Mouse (Mus musculus) kidney, postnatal 36 days (tissue): Measurements from ENCODE around the gene Gpt2.

ENCODE experiments used
- DNase-seq, 2 experiments: peaks; one replicate each; pipeline ENCODE4 v3.0.0; 2021 to 2022; ENCODE audit warnings: mixed read lengths in 2 of 2

Gpt2 gene

DNA sequence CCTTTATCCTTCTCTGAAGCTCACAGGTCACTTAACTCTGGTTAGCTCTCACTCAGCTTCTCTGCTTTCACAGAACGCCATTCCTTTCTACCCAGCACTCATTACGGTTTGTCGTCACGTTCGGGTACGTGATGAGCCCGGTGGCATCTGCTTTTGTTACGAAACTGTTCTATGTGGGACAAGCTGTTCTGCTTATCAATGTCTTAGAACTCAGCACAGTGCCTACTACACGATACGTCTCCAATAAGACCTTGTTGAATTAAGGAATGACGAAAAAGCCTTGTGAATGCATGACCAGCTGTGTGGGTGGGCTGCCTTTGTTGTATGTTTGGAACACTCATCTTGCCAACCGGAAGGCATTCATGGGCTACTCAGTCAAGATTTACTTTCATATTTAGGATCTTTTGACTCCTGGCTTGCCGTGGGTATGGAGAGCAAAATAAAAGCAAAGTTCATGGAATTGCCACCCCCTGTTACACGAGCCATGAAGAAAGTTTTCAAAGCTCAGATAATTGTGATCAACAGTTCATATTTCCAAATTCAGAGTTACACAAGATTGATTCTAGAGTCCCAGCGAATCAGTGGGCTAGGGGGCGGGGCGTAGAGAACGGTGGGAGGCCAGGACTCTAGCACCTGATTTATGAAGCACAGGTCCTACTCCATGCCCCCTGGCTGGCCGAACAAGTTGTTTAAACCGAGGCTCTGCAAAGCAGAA is 4.3 kb upstream of the Gpt2 start:
- no peak for DNase-seq

DNA sequence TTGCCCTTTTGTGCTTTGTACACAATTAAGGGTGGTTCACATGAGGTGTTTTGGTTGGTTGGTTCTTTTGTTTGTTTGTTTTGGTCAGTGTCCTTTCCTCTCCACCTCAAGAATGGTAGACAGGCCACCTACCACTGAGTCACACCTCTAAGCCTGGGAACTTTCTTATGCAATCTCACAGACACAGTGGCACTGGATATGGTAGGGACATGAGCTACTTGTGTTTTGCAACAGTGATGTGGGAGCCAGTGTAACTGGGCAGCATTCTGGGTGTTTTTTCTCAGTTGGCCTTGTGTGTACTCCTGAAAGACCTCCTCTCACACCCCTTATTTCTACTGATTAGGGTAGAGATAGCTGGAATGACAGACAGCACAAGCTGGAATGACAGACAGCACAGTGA is 3.7 kb upstream of the Gpt2 start:
- DNase-seq = no peak

DNA sequence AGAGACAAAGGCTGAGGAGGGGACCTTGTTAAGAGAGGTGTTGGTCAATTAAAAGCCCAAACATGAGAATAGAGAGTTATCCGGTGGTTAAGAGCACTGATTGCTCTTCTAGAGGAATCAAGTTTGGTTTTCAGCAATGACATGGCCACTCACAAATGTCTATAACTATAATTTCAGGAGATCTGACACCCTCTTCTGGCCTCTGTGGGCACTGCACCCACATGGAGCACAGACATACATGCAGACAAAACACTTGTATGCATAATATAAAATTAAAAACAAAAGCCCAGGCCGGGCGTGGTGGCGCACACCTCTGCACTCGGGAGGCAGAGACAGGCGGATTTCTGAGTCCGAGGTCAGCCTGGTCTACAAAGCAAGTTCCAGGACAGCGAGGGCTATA is 2.8 kb upstream of the Gpt2 start:
- no peak for DNase-seq

DNA sequence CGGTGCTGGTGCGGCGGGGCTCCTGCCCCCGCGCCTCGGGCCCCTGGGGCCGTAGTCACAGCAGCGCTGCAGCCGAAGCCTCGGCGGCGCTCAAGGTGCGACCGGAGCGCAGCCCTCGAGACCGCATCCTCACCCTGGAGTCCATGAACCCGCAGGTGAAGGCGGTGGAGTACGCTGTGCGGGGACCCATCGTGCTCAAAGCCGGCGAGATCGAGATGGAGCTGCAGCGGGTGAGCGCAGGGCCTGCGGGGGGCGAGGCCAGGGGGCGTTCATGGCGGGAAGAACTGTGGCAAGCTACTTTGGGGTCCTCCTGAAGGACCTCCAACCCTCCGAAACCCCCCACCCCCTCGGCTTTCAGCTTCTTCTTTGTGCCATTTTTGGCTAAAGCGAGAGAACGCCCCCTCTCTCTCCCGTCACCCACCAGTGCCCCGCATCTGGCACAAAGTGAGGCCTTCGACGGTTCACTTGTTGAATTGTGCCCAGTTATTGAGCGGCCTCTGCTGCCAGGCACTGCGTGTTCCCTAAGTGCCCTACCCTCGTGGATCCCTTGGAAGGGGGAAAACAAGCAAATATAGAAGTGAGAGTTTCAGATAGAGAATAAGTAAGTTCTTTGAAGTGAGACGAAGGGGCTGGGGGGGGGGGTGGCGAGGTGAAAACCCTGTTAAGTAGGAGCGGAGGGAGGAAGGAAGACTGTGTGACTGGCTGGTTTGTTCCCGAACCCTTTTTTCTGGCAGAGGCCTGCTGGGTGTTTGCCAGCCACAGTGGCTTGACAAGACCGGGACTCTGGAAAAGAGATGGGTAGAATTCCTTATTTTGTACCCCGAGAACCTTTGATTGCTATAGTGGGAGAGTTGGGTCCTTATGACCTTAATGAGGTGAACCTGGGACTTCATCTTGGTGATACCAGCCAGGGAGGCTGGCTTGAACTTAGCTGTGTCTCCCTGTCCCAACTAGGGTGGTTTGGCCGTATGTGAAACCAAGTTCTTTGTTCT is 860 bp downstream of the Gpt2 start:
- DNase-seq = peak; percentile 43 to 62

DNA sequence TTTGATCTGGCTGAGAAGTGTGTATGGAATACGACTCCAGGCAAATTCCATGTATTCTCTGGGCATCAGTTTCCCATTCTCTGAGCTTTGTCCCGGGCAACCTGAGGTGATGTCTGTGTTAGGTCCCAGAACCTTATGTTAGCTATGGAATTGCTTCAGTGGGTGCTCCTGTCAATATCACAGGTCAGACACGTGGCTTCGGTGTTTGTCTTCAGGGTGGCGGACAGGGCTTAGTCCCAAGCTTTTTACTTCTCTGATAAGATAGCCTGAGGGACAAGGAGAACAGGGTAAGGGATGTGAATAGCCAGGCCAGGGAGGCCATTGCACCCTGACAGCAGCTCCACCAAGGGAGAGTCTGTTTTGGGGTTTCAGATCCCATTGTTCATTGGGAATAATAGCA is 3.7 kb downstream of the Gpt2 start:
- no peak for DNase-seq

DNA sequence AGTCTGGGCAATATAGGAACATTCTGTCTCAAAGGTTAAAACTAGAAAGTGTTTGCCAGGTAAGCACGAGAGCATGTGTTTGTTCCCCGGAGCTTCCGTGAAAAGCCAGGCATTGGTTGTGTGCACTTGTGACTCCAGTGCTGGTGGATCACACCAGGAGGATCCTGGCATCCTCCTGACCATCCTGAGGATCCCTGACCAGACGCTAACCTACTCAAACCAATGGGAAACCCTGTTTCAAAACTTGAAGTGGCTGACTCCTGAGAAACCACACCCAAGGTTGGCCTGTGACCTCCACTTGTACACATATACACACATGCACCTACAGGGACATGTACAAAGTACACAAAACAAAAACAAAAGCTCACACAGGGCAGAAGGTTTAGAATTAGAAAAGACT is 4.4 kb downstream of the Gpt2 start:
- DNase-seq = no peak

DNA sequence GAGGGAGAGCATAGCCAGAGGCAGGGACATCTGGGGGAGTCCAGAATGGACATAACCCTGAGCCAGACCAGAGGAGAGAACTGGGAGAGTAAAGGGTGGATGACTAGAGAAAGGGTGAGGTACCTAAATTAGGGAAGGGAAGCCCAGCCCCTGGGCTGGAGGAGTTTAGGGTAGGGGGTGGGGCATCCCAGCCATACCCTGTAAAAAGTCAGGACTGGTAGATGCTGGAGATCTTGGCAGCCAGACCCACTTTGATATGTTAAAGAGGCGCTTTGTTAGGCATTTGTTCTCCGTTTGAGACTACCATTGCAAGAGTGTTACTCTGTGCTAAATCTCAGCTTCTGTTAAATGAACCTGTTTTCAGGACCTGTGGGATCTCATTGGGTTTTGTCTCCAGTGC is 6.2 kb downstream of the Gpt2 start:
- DNase-seq = no peak

DNA sequence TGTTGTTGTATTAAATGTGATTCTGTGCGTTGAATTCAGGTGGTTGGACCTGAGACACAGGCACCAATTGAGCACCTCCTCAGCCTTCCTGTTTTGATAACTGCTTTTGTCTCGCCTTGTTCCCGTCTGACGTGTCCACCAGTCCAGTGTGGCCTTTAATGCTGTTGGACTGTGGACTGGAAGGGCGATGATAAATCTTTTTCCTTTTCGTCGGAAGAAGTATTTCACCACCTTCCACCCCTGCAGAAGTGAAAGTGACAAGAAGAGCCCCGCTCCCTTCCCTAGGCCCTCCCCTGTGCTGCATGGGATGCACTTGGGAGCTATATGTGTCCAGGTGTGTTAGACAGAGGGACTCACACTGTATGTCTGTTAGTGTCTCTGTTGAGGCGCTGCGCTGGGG is 8.1 kb downstream of the Gpt2 start:
- no peak for DNase-seq

DNA sequence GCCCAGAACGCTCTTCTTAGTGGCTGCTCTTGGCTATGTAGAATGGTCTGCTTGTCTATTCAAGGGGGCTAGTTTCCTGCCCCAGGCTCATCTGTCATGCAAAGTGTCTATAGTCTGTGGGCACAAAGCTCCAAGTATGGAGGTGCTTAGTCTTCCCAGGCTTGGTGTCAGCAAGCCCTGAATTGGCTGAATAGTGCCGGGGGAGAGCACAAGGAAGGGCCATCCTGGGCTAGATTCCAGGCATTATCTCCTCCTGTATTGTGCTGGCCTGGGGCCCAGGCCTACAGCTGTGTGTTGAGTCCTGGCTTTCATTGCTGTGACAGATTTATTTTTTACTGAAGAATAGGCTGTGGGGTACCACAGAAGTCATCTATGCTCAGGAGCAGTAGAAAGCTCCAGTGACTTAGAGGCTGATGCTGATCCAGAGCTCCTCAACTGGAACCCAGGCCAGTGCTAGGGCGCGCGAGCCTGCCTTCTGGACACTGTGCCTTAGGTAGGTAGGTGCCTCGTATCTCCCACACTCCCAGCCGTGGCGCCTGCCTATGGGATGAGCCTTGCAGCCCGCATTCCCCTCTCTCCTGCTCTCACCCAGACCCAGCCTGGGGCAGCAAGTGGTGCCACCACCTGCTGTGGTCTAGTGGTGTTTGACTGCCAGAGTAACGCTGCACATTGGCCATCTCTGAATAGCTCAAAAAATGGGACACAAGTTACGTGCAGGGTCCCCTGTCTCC is 8.7 kb downstream of the Gpt2 start:
- DNase-seq = no peak

DNA sequence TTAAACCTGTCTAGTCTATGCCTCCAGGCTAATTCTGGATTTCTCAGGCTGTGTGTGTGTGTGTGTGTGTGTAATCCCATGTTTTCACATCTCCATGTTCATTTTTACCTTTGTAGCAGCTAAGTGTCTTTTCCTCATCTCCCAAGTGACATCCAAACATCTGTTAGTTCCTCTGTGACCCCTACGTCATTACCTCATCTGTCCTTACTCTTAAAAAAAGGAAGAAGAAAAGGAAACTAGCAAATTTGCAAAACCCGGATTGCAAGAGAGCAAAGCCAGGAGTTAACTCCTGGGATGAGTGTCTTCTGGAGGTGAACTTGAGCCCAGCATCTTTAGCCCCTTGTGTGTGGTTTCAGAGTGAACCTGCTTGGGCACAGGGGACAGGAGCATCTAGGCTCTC is 10.0 kb downstream of the Gpt2 start:
- DNase-seq = no peak

DNA sequence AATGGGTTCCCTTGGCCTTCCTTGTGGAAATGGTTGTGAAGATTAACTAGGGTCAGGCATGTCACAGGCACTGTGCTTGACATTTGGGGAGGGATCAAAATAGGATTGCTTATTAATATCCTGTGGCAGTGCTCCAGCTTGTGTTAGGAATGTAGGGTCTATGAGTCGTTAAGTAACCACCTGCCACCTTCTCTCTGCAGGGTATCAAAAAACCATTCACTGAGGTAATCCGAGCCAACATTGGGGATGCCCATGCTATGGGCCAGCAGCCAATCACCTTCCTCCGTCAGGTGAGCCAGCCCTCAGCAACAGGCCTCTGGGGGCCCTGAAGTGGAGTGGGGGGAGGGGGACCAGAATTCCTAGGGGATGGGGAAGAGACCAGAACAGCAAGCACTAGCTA is 10.7 kb downstream of the Gpt2 start:
- no peak for DNase-seq

DNA sequence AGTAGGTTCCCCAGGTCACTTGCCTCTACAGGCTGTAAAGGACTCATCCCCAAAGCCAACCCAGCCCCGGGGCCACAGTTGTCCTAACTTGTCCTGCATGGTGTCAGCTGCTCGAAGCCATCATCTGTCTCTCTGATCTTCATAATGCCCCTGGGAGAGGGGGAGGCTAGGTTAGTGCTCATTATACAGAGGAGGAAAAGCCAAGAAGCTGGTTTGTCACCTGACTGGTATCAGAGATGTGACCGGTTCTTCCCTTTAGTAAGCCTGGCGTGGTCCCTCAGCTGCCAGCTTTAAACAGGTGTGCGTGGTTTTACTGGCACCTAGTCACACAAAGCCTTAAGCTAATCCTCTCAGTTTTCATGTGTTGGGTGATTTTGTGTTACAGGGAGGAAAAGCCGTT is 12.3 kb downstream of the Gpt2 start:
- DNase-seq = no peak

DNA sequence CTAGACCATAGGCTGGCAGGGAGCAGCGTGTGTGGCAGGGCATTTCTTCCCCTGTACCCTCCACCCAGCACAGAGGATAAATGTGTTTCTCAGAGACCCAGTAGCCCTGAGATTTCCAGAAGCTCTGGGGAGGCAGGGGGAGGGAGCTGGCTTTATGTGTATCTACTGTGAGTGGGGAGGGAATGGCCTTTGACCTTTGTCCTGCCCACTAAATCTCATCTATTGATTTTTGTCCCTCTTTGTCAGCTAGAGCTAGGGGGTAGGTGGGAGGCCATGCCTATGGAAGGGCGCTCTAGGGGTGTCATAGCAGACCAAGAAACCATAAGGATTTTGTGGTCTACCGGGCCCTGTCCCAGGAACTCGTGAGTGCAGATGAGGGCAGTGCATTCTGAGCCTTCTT is 14.2 kb downstream of the Gpt2 start:
- DNase-seq = no peak

DNA sequence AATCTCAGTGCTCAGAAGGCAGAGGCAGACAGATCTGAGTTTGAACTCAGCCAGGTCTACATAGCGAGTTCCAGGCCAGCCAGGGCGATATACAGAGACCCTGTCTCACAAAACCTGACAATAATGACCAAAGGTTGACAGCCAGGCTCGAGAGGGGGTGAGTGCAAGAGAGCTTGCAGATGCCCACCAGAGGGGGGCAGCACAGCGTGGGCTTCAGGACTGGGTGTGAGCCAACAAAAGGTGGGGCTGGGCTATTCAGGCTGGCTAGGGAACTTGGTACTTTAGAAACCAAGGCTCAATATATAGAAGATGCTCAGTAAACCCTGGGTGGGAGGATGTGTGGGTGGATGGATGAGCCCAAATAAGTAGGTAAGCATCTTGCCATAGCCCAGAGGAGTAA is 16.3 kb downstream of the Gpt2 start:
- DNase-seq = no peak

DNA sequence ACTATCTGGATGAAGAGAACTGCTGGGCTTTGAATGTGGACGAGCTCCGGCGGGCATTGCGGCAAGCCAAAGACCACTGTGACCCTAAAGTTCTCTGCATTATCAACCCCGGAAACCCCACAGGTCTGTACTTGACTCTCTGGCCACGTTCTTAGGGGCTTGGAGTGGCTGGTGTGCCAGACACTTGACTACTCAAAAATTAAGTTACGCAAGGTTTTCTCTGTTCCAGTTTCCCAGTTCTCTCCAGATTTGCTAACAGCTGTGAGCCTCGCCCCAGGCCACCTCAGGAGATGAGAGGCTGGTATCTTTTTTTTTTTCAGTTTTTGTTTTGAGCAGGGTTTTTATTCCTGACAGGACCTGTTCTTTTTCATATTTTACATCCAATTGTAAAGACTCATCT is 19.9 kb downstream of the Gpt2 start:
- DNase-seq = no peak

DNA sequence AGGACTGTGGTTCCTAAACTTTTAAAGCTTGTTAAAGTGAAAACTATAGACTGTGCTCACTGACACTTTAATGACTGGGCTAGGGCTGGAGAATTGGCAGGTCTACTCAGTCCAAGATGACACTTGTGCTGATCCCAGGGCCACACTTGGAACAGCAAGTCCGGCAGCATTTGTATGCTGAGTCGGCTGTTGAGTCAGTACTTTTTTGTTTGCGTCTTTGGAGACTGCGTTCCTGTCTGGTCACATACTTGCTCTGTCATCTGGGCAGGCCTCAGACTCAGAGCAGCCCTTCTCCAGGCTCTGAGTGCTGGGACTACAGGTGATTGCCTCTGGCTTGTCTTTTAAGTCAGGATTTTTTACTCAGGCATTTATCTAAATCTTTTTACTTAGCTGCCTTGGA is 20.9 kb downstream of the Gpt2 start:
- DNase-seq = no peak

DNA sequence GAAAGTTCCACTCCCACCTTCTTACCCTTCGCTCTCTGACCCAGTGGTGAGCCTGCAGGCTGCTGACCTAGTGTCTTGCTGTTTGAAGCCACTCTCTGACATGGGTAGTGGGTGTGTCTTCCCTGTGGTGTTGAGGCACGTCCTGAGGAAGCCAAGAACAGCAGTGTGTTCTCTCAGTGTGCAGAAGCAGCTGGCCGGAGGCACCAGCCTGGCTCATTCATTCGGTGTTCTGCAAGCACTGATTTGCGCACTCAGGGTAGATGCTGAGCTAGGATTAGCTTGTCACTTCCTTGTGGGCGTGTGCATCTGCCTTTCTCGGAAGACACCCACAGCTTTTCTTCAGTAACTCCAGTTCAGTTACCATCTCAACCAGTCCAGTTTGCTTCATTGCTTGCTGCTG is 23.0 kb downstream of the Gpt2 start:
- no peak for DNase-seq

DNA sequence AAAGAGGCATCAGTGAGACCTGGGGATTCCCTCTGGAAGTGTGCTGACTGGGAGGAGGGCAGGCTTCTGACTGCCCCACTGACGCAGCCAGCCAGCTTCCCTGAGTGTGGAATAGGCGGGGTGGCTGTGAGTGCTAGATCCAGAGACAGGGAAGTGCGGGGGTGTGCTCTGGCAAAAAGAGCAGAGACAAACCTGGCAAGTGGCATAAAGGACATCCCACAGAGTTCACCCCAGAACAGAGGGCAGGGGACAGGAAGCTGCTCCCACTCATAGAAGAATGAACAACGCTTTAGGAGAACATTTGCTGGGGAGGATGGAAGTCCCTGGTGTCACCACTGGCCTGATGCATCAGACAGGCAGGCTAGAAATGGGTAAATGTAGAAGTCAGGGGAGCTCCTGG is 25.0 kb downstream of the Gpt2 start:
- no peak for DNase-seq

DNA sequence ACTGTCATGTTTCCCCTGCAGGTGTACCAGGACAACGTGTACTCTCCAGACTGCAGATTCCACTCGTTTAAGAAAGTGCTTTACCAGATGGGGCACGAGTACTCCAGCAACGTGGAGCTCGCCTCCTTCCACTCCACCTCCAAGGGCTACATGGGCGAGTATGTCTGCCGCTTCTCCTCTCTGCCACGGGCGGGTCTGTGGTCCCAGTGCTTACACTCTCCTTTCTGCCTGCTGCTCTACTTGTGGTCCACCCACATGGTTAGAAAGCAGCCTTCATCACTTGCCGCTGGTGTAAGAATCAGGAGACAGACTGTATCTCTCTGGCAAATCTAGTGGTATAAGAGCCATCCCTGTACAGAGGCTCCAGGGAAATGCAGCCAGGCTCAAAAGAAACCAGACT is 25.6 kb downstream of the Gpt2 start:
- no peak for DNase-seq

DNA sequence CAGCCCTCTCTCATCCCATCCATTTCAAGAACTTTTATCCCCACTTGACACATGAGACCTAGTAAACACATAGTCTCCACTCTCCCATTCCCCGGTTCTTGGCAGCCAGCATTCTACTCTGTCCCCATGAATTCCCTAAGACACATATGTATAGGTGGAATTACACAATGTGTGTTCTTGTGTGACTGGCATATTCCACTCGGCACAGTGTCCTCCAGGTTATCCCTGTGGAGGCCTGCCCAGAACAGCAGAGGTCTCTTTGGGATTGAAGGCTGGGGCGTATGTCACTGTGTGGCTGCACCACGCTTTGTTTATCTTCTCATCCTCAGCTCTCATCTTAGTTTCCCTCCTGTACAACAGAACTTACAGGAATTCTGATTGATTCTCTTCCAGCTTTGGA is 28.2 kb downstream of the Gpt2 start:
- DNase-seq = no peak

DNA sequence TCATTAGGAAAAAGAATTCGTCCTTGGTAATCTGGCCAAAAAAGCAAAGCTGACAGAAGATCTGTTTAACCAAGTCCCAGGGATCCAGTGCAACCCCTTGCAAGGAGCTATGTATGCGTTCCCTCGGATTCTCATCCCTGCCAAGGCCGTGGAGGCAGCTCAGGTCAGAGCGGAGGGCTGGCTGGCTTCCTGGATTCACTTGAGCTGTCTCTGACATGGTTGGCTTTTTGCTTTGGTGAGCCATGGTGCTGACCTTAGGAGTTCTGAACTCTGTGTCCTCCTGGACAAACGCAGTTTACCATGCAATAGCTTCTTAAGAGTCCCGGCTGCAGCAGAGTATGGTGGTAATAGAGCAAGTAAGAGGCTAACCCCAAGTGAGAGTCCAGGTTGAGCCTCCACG is 29.0 kb downstream of the Gpt2 start:
- DNase-seq = no peak

DNA sequence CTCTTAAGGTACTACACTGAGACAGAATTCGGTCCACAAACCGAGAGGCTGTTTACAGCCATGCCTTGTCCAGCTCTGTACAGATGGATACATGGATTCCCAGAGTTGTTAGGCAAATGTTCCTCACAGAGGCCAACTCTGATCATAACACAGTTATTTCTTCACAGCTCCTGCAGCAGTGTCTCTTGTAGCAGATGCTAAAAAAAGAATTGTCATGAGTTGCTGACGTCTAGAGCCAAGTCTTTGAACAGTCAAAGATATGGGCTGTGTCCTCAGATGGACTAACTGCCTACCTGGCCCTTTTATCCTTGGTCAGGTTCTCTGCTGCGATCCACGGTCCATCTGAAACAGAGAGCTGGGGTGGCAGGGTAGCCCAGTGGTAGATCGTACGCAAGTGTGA is 31.7 kb downstream of the Gpt2 start:
- DNase-seq = no peak

DNA sequence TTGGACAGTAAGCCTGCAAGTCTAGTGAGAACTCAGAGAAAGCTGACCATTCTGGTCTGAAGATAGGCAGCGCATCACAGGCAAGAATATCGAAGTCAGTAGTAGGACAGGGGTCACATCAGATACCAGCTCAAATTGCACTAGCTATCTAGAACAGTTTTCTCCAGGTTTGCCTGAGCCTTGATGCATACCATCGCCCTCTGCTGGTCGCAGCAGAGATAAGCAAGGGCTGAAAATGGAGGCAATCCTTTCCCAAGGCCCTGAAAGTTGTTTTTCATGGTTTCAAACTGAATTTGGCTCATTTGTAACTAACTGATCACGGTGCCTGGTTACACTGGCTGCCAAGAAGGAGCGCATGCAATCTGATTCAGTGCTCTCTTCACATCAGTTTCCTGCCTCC is 33.7 kb downstream of the Gpt2 start:
- peak; percentile 37 to 80 for DNase-seq

DNA sequence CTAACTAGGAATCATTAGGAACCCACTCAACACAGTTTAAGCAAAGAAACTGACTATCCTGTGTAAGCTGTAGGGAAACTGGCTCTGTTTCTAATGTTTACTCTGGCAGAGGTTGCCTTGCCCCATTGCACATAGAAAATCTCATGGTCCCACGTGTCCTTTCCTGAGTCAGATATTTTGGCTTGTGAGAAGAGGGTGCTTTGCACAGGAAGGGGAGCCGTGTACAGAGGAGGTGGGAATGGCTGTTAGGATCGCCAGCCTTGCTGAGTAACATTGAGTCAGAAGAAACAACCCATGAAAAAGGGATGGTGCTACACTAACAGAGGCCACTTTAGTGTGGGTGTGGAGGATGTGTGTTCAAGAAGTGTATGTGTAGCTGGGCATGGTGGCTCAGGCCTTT is 36.6 kb downstream of the Gpt2 start:
- no peak for DNase-seq
